Mouse (Mus musculus) B cell, adult 2 months (primary cell): ENCODE measurements around the gene Nat10.
A peak's percentile ranks its signal among the peaks of the same experiment; 100 is the strongest.

Source experiments
- DNase-seq, 2 experiments: peaks; one replicate each; pipeline ENCODE4 v3.0.0; 2022

The Nat10 gene

GRCm38 (mm10) chr2:103745481-103745880, 15.6 kb downstream of the Nat10 start:
- DNase-seq, result no peak

- DNase-seq, result peak; percentile 78 to 82
Measured at GRCm38 (mm10) chr2:103743988-103744387, 17.1 kb downstream of the Nat10 start.

DNA sequence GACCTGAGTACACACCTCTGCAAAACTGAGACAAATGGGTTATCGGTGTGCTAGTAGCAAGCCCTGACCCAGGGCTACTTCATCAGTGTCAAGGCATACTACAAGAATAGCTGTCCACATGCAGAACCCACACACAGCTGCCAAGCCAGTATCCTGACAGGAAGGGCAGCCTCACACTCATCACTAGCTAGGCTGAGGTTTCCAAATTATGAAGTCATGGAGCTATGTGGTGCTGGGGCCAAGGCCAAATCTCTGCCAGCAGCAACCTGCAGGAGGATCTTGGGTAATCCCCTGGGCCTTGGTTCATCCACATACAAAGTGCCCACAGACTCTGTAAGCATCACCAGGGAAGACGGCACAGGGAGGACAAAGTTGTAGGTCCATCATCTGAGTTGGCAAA, 17.5 kb downstream of the Nat10 start:
- DNase-seq, result no peak

DNA sequence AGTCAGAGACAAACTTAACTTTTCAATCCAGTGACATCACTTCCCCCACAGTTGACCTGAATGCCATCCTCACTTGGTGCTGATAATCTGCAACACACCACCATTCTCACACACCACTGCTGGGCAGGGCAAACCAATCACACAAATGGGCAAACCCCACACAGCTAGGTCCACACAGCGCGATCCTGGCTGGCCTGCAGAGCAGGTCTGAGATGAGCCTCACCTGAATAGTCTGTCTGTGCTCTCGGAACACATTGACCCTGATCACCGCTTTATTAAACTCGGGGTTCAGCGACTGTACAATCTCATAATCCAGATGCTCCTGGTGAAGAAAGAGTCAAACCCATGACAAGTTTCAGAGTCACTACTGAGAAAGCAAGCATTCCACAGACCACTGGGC, 18.2 kb downstream of the Nat10 start:
- DNase-seq, result no peak

GRCm38 (mm10) chr2:103731423-103731822, 29.6 kb downstream of the Nat10 start:
- no peak for DNase-seq

- DNase-seq, result no peak
Measured at GRCm38 (mm10) chr2:103730999-103731398, 30.1 kb downstream of the Nat10 start.

GRCm38 (mm10) chr2:103728027-103728540, 33.0 kb downstream of the Nat10 start:
- no peak for DNase-seq

DNA sequence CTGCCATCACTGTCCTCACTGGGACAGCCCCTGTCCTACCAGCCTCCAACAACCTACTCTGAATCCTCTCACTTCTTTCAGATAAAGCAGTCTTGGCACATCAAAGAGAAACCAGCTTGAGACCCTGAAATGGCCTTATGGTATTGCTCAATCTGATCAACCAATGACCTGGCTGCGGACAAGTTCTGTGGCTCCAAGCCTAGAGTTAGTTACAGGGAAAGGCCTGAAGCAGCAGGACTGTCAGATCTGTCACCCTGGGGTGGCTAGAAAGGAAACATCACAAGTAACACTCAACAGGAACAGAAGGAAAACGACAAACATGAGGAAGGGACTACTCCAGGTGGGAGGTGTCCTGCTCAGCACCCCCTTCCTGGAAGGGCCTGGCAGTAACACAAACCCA, 36.5 kb downstream of the Nat10 start:
- DNase-seq, result no peak

GRCm38 (mm10) chr2:103719292-103719646, 41.8 kb downstream of the Nat10 start:
- DNase-seq, result no peak

GRCm38 (mm10) chr2:103718594-103719291, 42.3 kb downstream of the Nat10 start:
- DNase-seq, result peak; percentile 78 to 81

- DNase-seq, result no peak
Measured at GRCm38 (mm10) chr2:103714412-103714811, 46.7 kb downstream of the Nat10 start.

GRCm38 (mm10) chr2:103713831-103714230, 47.2 kb downstream of the Nat10 start:
- DNase-seq, result no peak

- DNase-seq, result no peak
Measured at GRCm38 (mm10) chr2:103710849-103711248, 50.2 kb downstream of the Nat10 start.

GRCm38 (mm10) chr2:103707056-103707776, 53.9 kb downstream of the Nat10 start:
- no peak for DNase-seq

- DNase-seq, result no peak
Measured at GRCm38 (mm10) chr2:103706226-103706625, 54.8 kb downstream of the Nat10 start.

GRCm38 (mm10) chr2:103705826-103706225, 55.2 kb downstream of the Nat10 start:
- DNase-seq, result no peak

DNA sequence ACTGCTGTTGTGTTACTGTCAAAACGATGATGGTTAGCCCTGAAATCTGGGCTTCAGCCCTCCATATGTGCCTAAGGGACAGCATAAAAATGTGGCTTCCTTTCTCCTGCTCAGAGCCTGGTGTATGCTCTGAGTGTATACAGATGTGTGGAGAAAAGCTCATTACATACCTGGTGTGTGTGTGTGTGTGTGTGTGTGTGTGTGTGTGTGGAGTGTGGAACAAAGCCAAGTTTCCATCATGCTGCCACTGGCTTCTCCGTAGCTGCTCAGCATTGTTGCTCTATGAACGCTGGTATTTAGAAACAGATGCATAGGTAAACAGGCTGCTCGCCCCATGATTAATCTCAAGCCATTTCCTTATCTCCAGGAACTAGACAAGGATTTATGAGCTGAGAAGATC, 57.2 kb downstream of the Nat10 start:
- no peak for DNase-seq

DNA sequence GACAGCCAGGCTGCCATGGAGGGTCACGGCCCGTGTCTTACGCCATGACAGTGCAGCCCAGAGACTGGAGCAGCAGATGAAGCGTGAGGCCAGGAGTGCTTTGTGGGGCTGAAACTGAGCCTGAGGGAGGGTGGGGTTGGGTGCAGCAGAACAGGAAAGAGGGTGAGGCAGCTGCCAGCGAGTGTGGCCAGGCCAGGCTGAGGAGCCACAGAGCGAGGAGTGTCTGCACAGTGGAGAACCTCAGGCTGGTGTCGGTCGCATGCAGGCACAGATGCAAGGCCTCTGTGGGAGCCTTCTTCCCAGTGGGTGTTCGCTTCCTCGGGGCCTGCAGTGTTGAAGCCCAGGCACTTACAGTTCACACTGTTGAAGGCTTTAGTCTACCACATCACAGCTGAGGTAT, 57.7 kb downstream of the Nat10 start:
- DNase-seq, result no peak

DNA sequence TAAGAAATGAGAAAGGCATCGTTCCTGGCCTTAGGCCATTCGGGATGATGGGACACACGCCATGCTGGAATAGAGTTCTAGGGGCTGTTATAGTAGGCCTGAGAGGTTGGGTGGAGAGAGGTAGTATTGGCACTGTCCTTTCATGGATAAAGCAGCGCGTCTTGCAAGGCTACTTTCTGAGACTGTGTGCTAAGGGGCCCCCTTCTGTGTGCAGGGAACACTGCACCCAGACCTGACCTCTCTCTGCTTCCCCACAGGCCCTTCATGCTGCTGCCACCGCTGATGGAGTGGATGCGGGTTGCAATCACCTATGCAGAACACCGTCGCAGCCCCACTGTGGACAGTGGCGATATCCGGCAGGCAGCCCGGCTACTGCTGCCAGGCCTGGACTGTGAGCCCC, 60.6 kb downstream of the Nat10 start:
- no peak for DNase-seq

DNA sequence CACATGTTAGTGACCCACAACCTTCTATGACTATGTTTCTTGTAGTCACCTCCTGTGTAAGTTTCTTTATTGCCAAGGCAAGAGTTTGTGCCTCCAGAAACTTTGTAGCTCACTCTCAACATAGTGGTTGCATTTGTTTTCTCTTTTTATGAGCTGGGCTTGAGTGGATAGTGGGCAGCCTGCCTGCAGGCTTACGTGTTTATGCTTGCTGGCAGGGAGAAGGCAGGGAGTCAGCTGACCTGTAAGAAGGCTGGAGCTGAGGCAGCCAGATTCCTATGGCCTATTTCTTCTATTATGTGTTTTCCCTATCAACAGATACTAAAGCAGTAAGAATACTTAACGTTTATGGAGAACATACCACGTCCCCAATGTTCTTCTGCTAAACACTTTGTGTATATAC, 64.9 kb downstream of the Nat10 start:
- DNase-seq, result no peak

GRCm38 (mm10) chr2:103694777-103695563, 66.1 kb downstream of the Nat10 start:
- no peak for DNase-seq

- no peak for DNase-seq
Measured at GRCm38 (mm10) chr2:103692810-103693209, 68.3 kb downstream of the Nat10 start.

DNA sequence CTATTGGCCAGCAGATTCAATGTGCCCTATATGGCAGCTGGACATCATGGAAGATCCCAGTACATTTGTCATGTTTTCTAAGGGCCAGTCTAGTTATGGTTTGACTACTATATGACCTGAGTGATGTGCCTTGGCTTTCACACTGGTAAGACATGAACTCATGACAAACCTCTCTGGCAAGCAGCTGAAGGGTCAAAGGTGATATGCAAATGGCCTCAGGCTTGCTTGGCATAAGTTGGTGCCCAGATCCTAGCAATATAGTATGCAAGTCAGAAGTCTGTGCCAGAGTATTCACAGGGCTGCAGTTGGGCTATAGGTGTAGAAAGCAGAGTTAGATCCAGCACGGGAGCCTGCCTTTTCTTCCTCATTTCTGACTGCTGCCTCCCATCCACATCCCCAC, 69.8 kb downstream of the Nat10 start:
- no peak for DNase-seq

GRCm38 (mm10) chr2:103690828-103691227, 70.2 kb downstream of the Nat10 start:
- DNase-seq, result no peak
